Comparison of ENCODE assay signal across 7 mouse cellular contexts in the genomic region with DNA sequence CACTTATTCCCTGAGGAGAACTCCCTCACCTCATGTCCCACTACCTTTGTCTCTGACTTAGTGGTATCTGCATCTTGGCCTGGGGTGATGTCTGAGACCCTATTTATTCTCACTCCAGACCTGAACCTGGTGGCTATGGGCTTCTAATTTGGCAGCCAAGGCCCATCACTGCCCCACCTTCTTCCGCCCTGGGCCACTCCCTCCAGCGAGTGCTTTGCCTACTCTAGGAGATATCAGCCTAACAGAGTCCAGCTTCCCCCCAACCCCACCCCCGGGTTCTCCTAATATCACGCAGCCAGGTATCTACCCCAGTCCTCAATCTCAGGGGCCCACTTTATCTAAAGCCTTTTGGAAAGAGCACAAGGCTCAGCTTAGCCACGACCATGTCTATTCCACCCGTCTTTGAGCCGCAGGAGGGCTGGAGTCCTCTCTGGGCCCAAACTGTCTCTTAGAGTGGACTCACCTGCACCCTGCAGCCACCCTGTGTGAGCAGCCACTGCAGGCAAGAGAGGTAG. TPM values are rescaled to one million over a fixed set of nuclear protein-coding genes. Genes with fewer than 3 reads are reported as not detected.
A peak's percentile ranks its signal among the peaks of the same experiment; 100 is the strongest.
DNase-seq lines count a peak whose midpoint lies in the region; ATAC-seq and TF ChIP-seq lines count a peak whose summit lies in the region.

No protein-coding gene starts in this region.

- no peak overlapping the region for H3K27ac ChIP-seq in lung, embryonic 15.5 days
- no peak overlapping the region for H3K27ac ChIP-seq in forebrain, embryonic 13.5 days
- no peak overlapping the region for H3K27ac ChIP-seq in limb, embryonic 13.5 days
- H3K27ac ChIP-seq in small intestine, adult 2 months (ENCODE audit: insufficient read depth, low read depth, low read length) = no peak overlapping the region

- H3K9ac ChIP-seq in lung, embryonic 15.5 days = peak overlapping the region; percentile 35; the same call in 1 of the 2 replicates
- H3K9ac ChIP-seq in forebrain, embryonic 13.5 days = 0 out of 2 replicates have a peak overlapping the region, but pooled peaks have one; percentile 45
- peak overlapping the region; percentile 60 for H3K9ac ChIP-seq in limb, embryonic 13.5 days

- peaks cover 5% of the 10 kb centered on the region; the same call in 1 of the 2 replicates for H3K4me1 ChIP-seq in lung, embryonic 15.5 days
- H3K4me1 ChIP-seq in forebrain, embryonic 13.5 days = peaks cover 15% of the 10 kb centered on the region
- H3K4me1 ChIP-seq in limb, embryonic 13.5 days = peaks cover 17% of the 10 kb centered on the region
- H3K4me1 ChIP-seq in small intestine, adult 2 months (ENCODE audit: control insufficient read depth, insufficient read depth, insufficient read length, low read length) = peaks cover 11% of the 10 kb centered on the region

- DNase-seq in lung, postnatal 14 days = no peak
- no peak for DNase-seq in cerebellum, postnatal 36 days
- no peak for DNase-seq in left cerebral cortex, adult 18-20 months (ENCODE audit: low spot score in 2 of 2)

- no peak for ATAC-seq in lung, embryonic 15.5 days (ENCODE audit: borderline replicate concordance, extremely low read depth, low FRiP score, low TSS enrichment)
- ATAC-seq in forebrain, embryonic 13.5 days = no peak
- no peak for ATAC-seq in limb, embryonic 13.5 days (ENCODE audit: low FRiP score, low read depth)

- H3K4me2 ChIP-seq in lung, embryonic 15.5 days = peak overlapping the region; percentile 80
- peak overlapping the region; percentile 59 for H3K4me2 ChIP-seq in forebrain, embryonic 13.5 days
- peak overlapping the region; percentile 73 for H3K4me2 ChIP-seq in limb, embryonic 13.5 days (replicated peaks)

- peak overlapping the region; percentile 40 for H3K4me3 ChIP-seq in lung, embryonic 15.5 days
- H3K4me3 ChIP-seq in forebrain, embryonic 13.5 days = peak overlapping the region; percentile 31
- peak overlapping the region; percentile 46 for H3K4me3 ChIP-seq in limb, embryonic 13.5 days
- H3K4me3 ChIP-seq in small intestine, adult 2 months (ENCODE audit: low read depth, low read length) = peak overlapping the region; percentile 59

- no peaks in the 10 kb centered on the region for H3K9me3 ChIP-seq in lung, embryonic 15.5 days
- H3K9me3 ChIP-seq in forebrain, embryonic 13.5 days (replicated peaks) = no peaks in the 10 kb centered on the region
- H3K9me3 ChIP-seq in limb, embryonic 13.5 days = no peaks in the 10 kb centered on the region

- WGBS in lung, embryonic 15.5 days = 21% methylated on average over 7 of the region's 7 CpGs
- WGBS in forebrain, embryonic 13.5 days = 21% methylated on average over 7 of the region's 7 CpGs
- WGBS in limb, embryonic 13.5 days = 24% methylated on average over 7 of the region's 7 CpGs
- whole genome bisulfite sequencing in small intestine, adult 2 months = 28% methylated on average over 7 of the region's 7 CpGs

- no peak for TF ChIP-seq CTCF in small intestine, adult 2 months (IDR thresholded peaks at IDR 0.05; ENCODE audit: extremely low read depth, insufficient read length, insufficient replicate concordance, low read depth, low read length)

- peaks cover 65% of the 10 kb centered on the region for H3K27me3 ChIP-seq in lung, embryonic 15.5 days
- H3K27me3 ChIP-seq in forebrain, embryonic 13.5 days = peaks cover 80% of the 10 kb centered on the region
- H3K27me3 ChIP-seq in limb, embryonic 13.5 days = peaks cover 88% of the 10 kb centered on the region
- H3K27me3 ChIP-seq in small intestine, adult 2 months (ENCODE audit: control insufficient read depth, insufficient read depth, low read length) = peaks cover 6% of the 10 kb centered on the region

- TF ChIP-seq POLR2A in small intestine, adult 2 months (IDR thresholded peaks at IDR 0.05; ENCODE audit: low read depth, low read length) = no peak

- no peaks in the 10 kb centered on the region for H3K36me3 ChIP-seq in lung, embryonic 15.5 days
- H3K36me3 ChIP-seq in forebrain, embryonic 13.5 days (ENCODE audit: poor library complexity, severe bottlenecking) = no peaks in the 10 kb centered on the region
- H3K36me3 ChIP-seq in limb, embryonic 13.5 days = no peaks in the 10 kb centered on the region
- no peaks in the 10 kb centered on the region for H3K36me3 ChIP-seq in small intestine, adult 2 months (ENCODE audit: control insufficient read depth, insufficient read depth, low read length)

RNA-seq across cellular contexts. Expression of a gene that starts 0.7 kb away (rescaled TPM):
- polyA plus RNA-seq in lung, embryonic 15.5 days (2015; fragmentation: Nextera tagmentation; extraction: Ambion mirVana) = 11.4 and 13.4 TPM in 2 replicates
- polyA plus RNA-seq in forebrain, embryonic 13.5 days (2015; fragmentation: Nextera tagmentation; extraction: Ambion mirVana) = 0.10 and 0.13 TPM in 2 replicates
- polyA plus RNA-seq in limb, embryonic 13.5 days (2015; fragmentation: Nextera tagmentation; extraction: Ambion mirVana) = 0.88 and 1.5 TPM in 2 replicates
- polyA plus RNA-seq in small intestine, adult 2 months (2012; rRNA removed) = 124 and 572 TPM in 2 replicates
- 1 to 10 TPM; 3.0 to 3.4 TPM for total RNA-seq in left cerebral cortex, adult 18-20 months (2021)

RNA-seq across cellular contexts. Expression of a gene that starts 7.2 kb away (rescaled TPM):
- polyA plus RNA-seq in lung, embryonic 15.5 days (2015; fragmentation: Nextera tagmentation; extraction: Ambion mirVana) = 0.26 and 0.61 TPM in 2 replicates
- not detected in 2 replicates for polyA plus RNA-seq in forebrain, embryonic 13.5 days (2015; fragmentation: Nextera tagmentation; extraction: Ambion mirVana)
- not detected in 2 replicates for polyA plus RNA-seq in limb, embryonic 13.5 days (2015; fragmentation: Nextera tagmentation; extraction: Ambion mirVana)
- 8.3 and 51.7 TPM in 2 replicates for polyA plus RNA-seq in small intestine, adult 2 months (2012; rRNA removed)
- not detected for total RNA-seq in left cerebral cortex, adult 18-20 months (2021)

RNA-seq across cellular contexts. Expression of a gene that starts 26.4 kb away (rescaled TPM):
- 67.6 and 72.5 TPM in 2 replicates for polyA plus RNA-seq in lung, embryonic 15.5 days (2015; fragmentation: Nextera tagmentation; extraction: Ambion mirVana)
- polyA plus RNA-seq in forebrain, embryonic 13.5 days (2015; fragmentation: Nextera tagmentation; extraction: Ambion mirVana) = 126 and 135 TPM in 2 replicates
- polyA plus RNA-seq in limb, embryonic 13.5 days (2015; fragmentation: Nextera tagmentation; extraction: Ambion mirVana) = 49.0 and 53.2 TPM in 2 replicates
- polyA plus RNA-seq in small intestine, adult 2 months (2012; rRNA removed) = 30.0 and 33.4 TPM in 2 replicates
- total RNA-seq in left cerebral cortex, adult 18-20 months (2021) = 100 to 1,000 TPM; 328 to 345 TPM

RNA-seq across cellular contexts. Expression of a gene that starts 35.8 kb away (rescaled TPM):
- 1.1 and 1.5 TPM in 2 replicates for polyA plus RNA-seq in lung, embryonic 15.5 days (2015; fragmentation: Nextera tagmentation; extraction: Ambion mirVana)
- polyA plus RNA-seq in forebrain, embryonic 13.5 days (2015; fragmentation: Nextera tagmentation; extraction: Ambion mirVana) = 0.38 and 0.88 TPM in 2 replicates
- 0.86 and 1.9 TPM in 2 replicates for polyA plus RNA-seq in limb, embryonic 13.5 days (2015; fragmentation: Nextera tagmentation; extraction: Ambion mirVana)
- polyA plus RNA-seq in small intestine, adult 2 months (2012; rRNA removed) = 1.9 and 3.8 TPM in 2 replicates
- total RNA-seq in left cerebral cortex, adult 18-20 months (2021) = 10 to 100 TPM; 19.0 to 20.7 TPM
